8 mouse cellular contexts compared by ENCODE assay signal in the genomic region with DNA sequence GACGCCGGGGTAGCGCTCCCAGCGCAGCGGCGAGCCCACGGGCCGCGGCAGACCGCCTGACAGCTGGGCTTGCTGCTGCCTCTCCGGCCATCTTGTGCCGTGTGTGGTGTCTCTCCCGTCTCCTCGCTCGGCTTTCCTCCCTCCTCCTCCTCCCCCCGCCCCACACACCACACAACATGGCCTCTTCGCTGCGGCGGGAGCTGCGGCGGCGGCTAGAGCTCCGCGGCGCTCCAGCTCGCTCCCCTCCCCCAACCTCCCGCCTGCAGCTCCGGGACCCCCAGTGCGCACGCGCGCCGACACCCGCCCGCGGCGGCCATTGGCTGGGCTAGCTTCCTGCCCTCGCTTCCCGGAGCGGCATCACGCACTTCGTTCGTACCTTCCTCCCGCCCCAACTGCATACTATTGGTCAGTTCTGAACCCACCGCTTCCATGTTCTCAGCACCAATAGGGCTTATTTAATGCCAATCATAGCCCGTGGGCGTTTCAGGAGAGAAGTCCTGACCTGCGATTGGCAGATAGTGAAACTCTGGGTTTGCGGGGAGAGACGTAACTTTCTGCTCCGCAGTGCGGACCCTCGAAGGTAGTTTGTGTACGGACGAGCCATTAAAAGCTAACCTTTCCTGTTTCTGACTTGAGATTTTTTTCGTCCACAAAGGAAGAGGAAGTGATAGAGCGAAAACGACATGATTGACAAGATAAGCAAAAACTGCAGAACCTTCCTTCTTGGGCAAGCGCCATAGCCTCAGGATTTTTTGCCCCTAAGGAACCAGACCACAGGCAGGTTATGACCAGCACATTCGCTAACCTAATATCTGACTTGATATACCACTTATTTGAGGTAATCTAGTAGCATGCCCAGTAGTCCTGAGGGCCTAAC. TPM values are rescaled to one million over a fixed set of nuclear protein-coding genes. Genes with fewer than 3 reads are reported as not detected.
DNase-seq lines count a peak whose midpoint lies in the region; ATAC-seq and TF ChIP-seq lines count a peak whose summit lies in the region.

No protein-coding gene starts in this region.

- peak; percentile 91 for ATAC-seq in common myeloid progenitor, adult 5-6 weeks (replicated peaks; ENCODE audit: low read depth, poor library complexity, severe bottlenecking)
- ATAC-seq in hindbrain, postnatal 0 days, result peak; percentile 100
- ATAC-seq in megakaryocyte, adult 5-6 weeks (ENCODE audit: poor library complexity, severe bottlenecking), result peak; percentile 83

- no peak for TF ChIP-seq CTCF in gastrocnemius, adult 2 months (IDR thresholded peaks at IDR 0.05)
- TF ChIP-seq CTCF in hindbrain, postnatal 0 days (IDR thresholded peaks at IDR 0.05; ENCODE audit: low read depth), result no peak
- TF ChIP-seq CTCF in left cerebral cortex, adult 2 months (IDR thresholded peaks at IDR 0.05), result no peak

- peak; percentile 100 for DNase-seq in ZHBTc4 (ENCODE audit: low read depth, low spot score)
- DNase-seq in gastrocnemius, adult 2 months, result peak; percentile 100
- DNase-seq in hindbrain, postnatal 0 days (ENCODE audit: low spot score), result peak; percentile 100
- DNase-seq in left cerebral cortex, adult 2 months (ENCODE audit: extremely low spot score in 1 of 2, low spot score in 2 of 2), result peak; percentile 100
- peak; percentile 98 to 99 for DNase-seq in right cerebral cortex, adult 2 months (ENCODE audit: low spot score in 2 of 2)
- DNase-seq in urinary bladder, postnatal 14 days (ENCODE audit: low spot score), result peak; percentile 100

- peak overlapping the region; percentile 97 for H3K4me3 ChIP-seq in gastrocnemius, adult 2 months
- H3K4me3 ChIP-seq in hindbrain, postnatal 0 days (ENCODE audit: low read length), result peak overlapping the region; percentile 100
- peak overlapping the region; percentile 91 for H3K4me3 ChIP-seq in left cerebral cortex, adult 2 months

- H3K4me1 ChIP-seq in hindbrain, postnatal 0 days (ENCODE audit: insufficient read depth, low read length), result peaks cover 3% of the 10 kb centered on the region; the same call in 1 of the 2 replicates

- WGBS in hindbrain, postnatal 0 days, result 3% methylated on average over 52 of the region's 60 CpGs

- no peaks in the 10 kb centered on the region for H3K36me3 ChIP-seq in hindbrain, postnatal 0 days (ENCODE audit: insufficient read depth, low read length)

- peak overlapping the region; percentile 100 for H3K9ac ChIP-seq in hindbrain, postnatal 0 days (replicated peaks; ENCODE audit: low read length)

- peak overlapping the region; percentile 60 for H3K4me2 ChIP-seq in hindbrain, postnatal 0 days (ENCODE audit: low read depth, low read length)

- peak overlapping the region; percentile 100 for H3K27ac ChIP-seq in gastrocnemius, adult 2 months
- peak overlapping the region; percentile 100 for H3K27ac ChIP-seq in hindbrain, postnatal 0 days
- H3K27ac ChIP-seq in left cerebral cortex, adult 2 months, result peak overlapping the region; percentile 99

- intact Hi-C loops in gastrocnemius, adult 2 months (cut with DNase I), result loop anchor here (1.0 to 2.0 kb wide), 3 partner anchors 37 to 60 kb away; no protein-coding TSS in a partner anchor
- intact Hi-C loops in left cerebral cortex, adult 2 months (cut with DNase I), result loop anchor here (1.0 kb wide), 3 partner anchors 21 to 60 kb away; no protein-coding TSS in a partner anchor

- no peaks in the 10 kb centered on the region for H3K27me3 ChIP-seq in hindbrain, postnatal 0 days (ENCODE audit: insufficient read depth, low read length)

- H3K9me3 ChIP-seq in hindbrain, postnatal 0 days (ENCODE audit: low read length), result no peaks in the 10 kb centered on the region

RNA-seq across cellular contexts. Expression of gene Chd2, which starts 16.9 kb away (rescaled TPM):
- 184 and 190 TPM in 2 replicates for total RNA-seq in common myeloid progenitor, adult 5-6 weeks (2017)
- 10 to 100 TPM; 40.7 to 48.4 TPM for total RNA-seq in gastrocnemius, adult 2 months (2021)
- total RNA-seq in hindbrain, postnatal 0 days (2014; rRNA removed), result 33.4 and 35.2 TPM in 2 replicates
- 36.1 and 40.7 TPM in 2 replicates for polyA plus RNA-seq in hindbrain, postnatal 0 days (2015; fragmentation: Nextera tagmentation; extraction: Ambion mirVana)
- total RNA-seq in left cerebral cortex, adult 2 months (2021), result 10 to 100 TPM; 57.4 to 60.3 TPM
- 51.4 and 54.4 TPM in 2 replicates for total RNA-seq in megakaryocyte, adult 5-6 weeks (2015)
- 88.6 and 119 TPM in 2 replicates for total RNA-seq in megakaryocyte, adult 5-6 weeks (2017)

Comparison
In these comparisons a context has a peak if more than half of its experiments do, and no peak if none do; other contexts are left out.
1. Peak in every context shown above with its lines: DNase-seq, ATAC-seq, H3K4me3 ChIP-seq and H3K27ac ChIP-seq.